Mouse (Mus musculus): ENCODE data around the gene Cd163. TPM values are rescaled to one million over a fixed set of nuclear protein-coding genes. Genes with fewer than 3 reads are reported as not detected.

The Cd163 gene
- polyA plus RNA-seq, 1 experiment from 2014 or later: 0.90 TPM

GRCm38 (mm10) chr6:124320371-124320770, 15.9 kb downstream of the Cd163 start:
- Histone ChIP-seq H3K4me3 (ENCODE audit: low read depth, low read length) (no peak overlapping the region), H3K4me1 (ENCODE audit: insufficient read depth) (no peaks in the 10 kb centered on the region), H3K27me3 (ENCODE audit: insufficient read depth, low read length) (no peaks in the 10 kb centered on the region), H3K9ac (replicated peaks) (no peak overlapping the region), H3K4me2 (ENCODE audit: low read depth, low read length) (no peak overlapping the region), H3K36me3 (replicated peaks; ENCODE audit: insufficient read depth, low read length) (no peaks in the 10 kb centered on the region), H3K9me3 (ENCODE audit: low read length) (no peaks in the 10 kb centered on the region), H3K27ac (ENCODE audit: low read depth) (no peak overlapping the region)
- no peak for ATAC-seq
- no peak for TF ChIP-seq EP300 (IDR thresholded peaks at IDR 0.05; ENCODE audit: low read depth)
- TF ChIP-seq CTCF (IDR thresholded peaks at IDR 0.05; ENCODE audit: low read depth): no peak
- DNase-seq: no peak
- WGBS (ENCODE audit: insufficient replicate concordance): 70% methylated on average over 6 of the region's 6 CpGs

- Histone ChIP-seq H3K36me3 (replicated peaks; ENCODE audit: insufficient read depth, low read length) (no peaks in the 10 kb centered on the region), H3K4me1 (ENCODE audit: insufficient read depth) (no peaks in the 10 kb centered on the region)
These were observed 17.3 kb downstream of the Cd163 start for GRCm38 (mm10) chr6:124321481-124322475.

DNA sequence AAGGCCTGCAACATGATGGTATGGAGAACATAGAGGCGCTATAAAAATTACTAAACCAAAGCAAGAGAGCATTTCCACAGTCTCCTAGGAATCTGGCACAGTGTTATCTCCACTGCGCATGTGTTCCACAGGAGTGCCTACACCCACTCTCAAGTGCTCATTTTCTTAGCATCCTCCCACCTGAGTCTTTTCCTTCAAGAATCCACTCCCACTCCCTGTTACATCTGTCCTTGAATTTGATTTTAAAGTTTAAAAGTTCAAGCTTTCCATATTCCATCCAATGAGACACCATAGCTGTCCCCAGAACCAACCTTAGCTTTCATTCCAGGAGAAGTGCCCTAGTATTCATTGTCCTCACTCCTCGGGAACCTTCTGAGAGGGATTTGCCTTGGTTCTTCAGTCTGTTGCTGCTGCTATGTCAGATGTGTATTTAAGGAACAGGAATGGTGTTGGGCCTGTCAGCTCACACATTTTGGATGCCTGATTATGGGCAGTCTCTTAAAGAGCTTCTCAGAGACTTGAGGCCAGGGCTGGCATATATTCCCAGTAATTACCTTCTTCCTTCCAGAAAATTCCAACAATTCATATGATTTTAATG, 24.0 kb downstream of the Cd163 start:
- DNase-seq (no peak), ATAC-seq (no peak)
- TF ChIP-seq EP300 (IDR thresholded peaks at IDR 0.05; ENCODE audit: low read depth) (no peak), CTCF (IDR thresholded peaks at IDR 0.05; ENCODE audit: low read depth) (no peak)
- Histone ChIP-seq H3K36me3 (replicated peaks; ENCODE audit: insufficient read depth, low read length) (no peaks in the 10 kb centered on the region), H3K4me3 (ENCODE audit: low read depth, low read length) (no peak overlapping the region), H3K9ac (replicated peaks) (no peak overlapping the region), H3K27ac (ENCODE audit: low read depth) (no peak overlapping the region), H3K4me1 (ENCODE audit: insufficient read depth) (no peaks in the 10 kb centered on the region), H3K9me3 (ENCODE audit: low read length) (no peaks in the 10 kb centered on the region), H3K4me2 (ENCODE audit: low read depth, low read length) (no peak overlapping the region), H3K27me3 (ENCODE audit: insufficient read depth, low read length) (no peaks in the 10 kb centered on the region)
- 77% methylated on average over 3 of the region's 3 CpGs for WGBS (ENCODE audit: insufficient replicate concordance)

More at GRCm38 (mm10) chr6:124321481-124322475, 17.3 kb downstream of the Cd163 start:
- DNase-seq: no peak
- Histone ChIP-seq H3K27me3 (ENCODE audit: insufficient read depth, low read length) (no peaks in the 10 kb centered on the region), H3K4me2 (ENCODE audit: low read depth, low read length) (no peak overlapping the region), H3K4me3 (ENCODE audit: low read depth, low read length) (no peak overlapping the region), H3K9ac (replicated peaks) (no peak overlapping the region), H3K27ac (ENCODE audit: low read depth) (no peak overlapping the region), H3K9me3 (ENCODE audit: low read length) (no peaks in the 10 kb centered on the region)
- no peak for ATAC-seq
- no peak for TF ChIP-seq EP300 (IDR thresholded peaks at IDR 0.05; ENCODE audit: low read depth)
- no peak for TF ChIP-seq CTCF (IDR thresholded peaks at IDR 0.05; ENCODE audit: low read depth)
- WGBS (ENCODE audit: insufficient replicate concordance): 67% methylated on average over 16 of the region's 16 CpGs

GRCm38 (mm10) chr6:124329622-124330021, 25.2 kb downstream of the Cd163 start:
- no peaks in the 10 kb centered on the region for H3K4me1 ChIP-seq (ENCODE audit: insufficient read depth)
- no peak overlapping the region for H3K4me3 ChIP-seq (ENCODE audit: low read depth, low read length)
- DNase-seq: no peak
- peak; percentile 57 for TF ChIP-seq CTCF (IDR thresholded peaks at IDR 0.05; ENCODE audit: low read depth)
- TF ChIP-seq EP300 (IDR thresholded peaks at IDR 0.05; ENCODE audit: low read depth): no peak
- 82% methylated on average over 7 of the region's 7 CpGs for WGBS (ENCODE audit: insufficient replicate concordance)
- H3K9me3 ChIP-seq (ENCODE audit: low read length): no peaks in the 10 kb centered on the region
- H3K4me2 ChIP-seq (ENCODE audit: low read depth, low read length): no peak overlapping the region
- no peak overlapping the region for H3K27ac ChIP-seq (ENCODE audit: low read depth)
- no peak for ATAC-seq
- no peak overlapping the region for H3K9ac ChIP-seq (replicated peaks)
- no peaks in the 10 kb centered on the region for H3K27me3 ChIP-seq (ENCODE audit: insufficient read depth, low read length)
- H3K36me3 ChIP-seq (replicated peaks; ENCODE audit: insufficient read depth, low read length): no peaks in the 10 kb centered on the region

- Histone ChIP-seq H3K4me1 (ENCODE audit: insufficient read depth) (no peaks in the 10 kb centered on the region), H3K9ac (replicated peaks) (no peak overlapping the region), H3K4me3 (ENCODE audit: low read depth, low read length) (no peak overlapping the region), H3K9me3 (ENCODE audit: low read length) (no peaks in the 10 kb centered on the region), H3K27me3 (ENCODE audit: insufficient read depth, low read length) (no peaks in the 10 kb centered on the region), H3K27ac (ENCODE audit: low read depth) (no peak overlapping the region), H3K4me2 (ENCODE audit: low read depth, low read length) (no peak overlapping the region), H3K36me3 (replicated peaks; ENCODE audit: insufficient read depth, low read length) (no peaks in the 10 kb centered on the region)
- no peak for ATAC-seq
- 78% methylated on average over 4 of the region's 4 CpGs for WGBS (ENCODE audit: insufficient replicate concordance)
- no peak for DNase-seq
- TF ChIP-seq EP300 (IDR thresholded peaks at IDR 0.05; ENCODE audit: low read depth) (no peak), CTCF (IDR thresholded peaks at IDR 0.05; ENCODE audit: low read depth) (no peak)
These were observed 40.6 kb downstream of the Cd163 start for GRCm38 (mm10) chr6:124345096-124345495.

GRCm38 (mm10) chr6:124346613-124347012, 42.2 kb downstream of the Cd163 start:
- H3K9ac ChIP-seq (replicated peaks): no peak overlapping the region
- no peaks in the 10 kb centered on the region for H3K36me3 ChIP-seq (replicated peaks; ENCODE audit: insufficient read depth, low read length)
- no peaks in the 10 kb centered on the region for H3K9me3 ChIP-seq (ENCODE audit: low read length)
- 80% methylated on average over 6 of the region's 6 CpGs for WGBS (ENCODE audit: insufficient replicate concordance)
- ATAC-seq (no peak), DNase-seq (no peak)
- no peak overlapping the region for H3K4me2 ChIP-seq (ENCODE audit: low read depth, low read length)
- H3K4me3 ChIP-seq (ENCODE audit: low read depth, low read length): no peak overlapping the region
- H3K27ac ChIP-seq (ENCODE audit: low read depth): no peak overlapping the region
- H3K4me1 ChIP-seq (ENCODE audit: insufficient read depth): no peaks in the 10 kb centered on the region
- TF ChIP-seq CTCF (IDR thresholded peaks at IDR 0.05; ENCODE audit: low read depth) (peak; percentile 47), EP300 (IDR thresholded peaks at IDR 0.05; ENCODE audit: low read depth) (no peak)
- no peaks in the 10 kb centered on the region for H3K27me3 ChIP-seq (ENCODE audit: insufficient read depth, low read length)

Measured in liver, postnatal 0 days (tissue).